Mouse (Mus musculus) heart, postnatal 25 days (tissue): ENCODE measurements around the gene Slco1c1. TPM values are rescaled to one million over a fixed set of nuclear protein-coding genes. Genes with fewer than 3 reads are reported as not detected.

Source experiments
- DNase-seq: peaks from one replicate; pipeline ENCODE4 v3.0.0; 2022; ENCODE audit warnings: low spot score
- intact Hi-C: fragments of 180-260 bp; cut with DNase I; formaldehyde crosslinking; loops from one replicate; pipeline ENCODE4 v1.15.1; 2025
- total RNA-seq, 2 experiments: library from RNA; stranded (reverse); gene quantifications; 2 replicates each; pipeline ENCODE4 v1.2.3; 2021

Gene Slco1c1
- under 1 TPM; 0.36 to 0.67 TPM for total RNA-seq

DNA sequence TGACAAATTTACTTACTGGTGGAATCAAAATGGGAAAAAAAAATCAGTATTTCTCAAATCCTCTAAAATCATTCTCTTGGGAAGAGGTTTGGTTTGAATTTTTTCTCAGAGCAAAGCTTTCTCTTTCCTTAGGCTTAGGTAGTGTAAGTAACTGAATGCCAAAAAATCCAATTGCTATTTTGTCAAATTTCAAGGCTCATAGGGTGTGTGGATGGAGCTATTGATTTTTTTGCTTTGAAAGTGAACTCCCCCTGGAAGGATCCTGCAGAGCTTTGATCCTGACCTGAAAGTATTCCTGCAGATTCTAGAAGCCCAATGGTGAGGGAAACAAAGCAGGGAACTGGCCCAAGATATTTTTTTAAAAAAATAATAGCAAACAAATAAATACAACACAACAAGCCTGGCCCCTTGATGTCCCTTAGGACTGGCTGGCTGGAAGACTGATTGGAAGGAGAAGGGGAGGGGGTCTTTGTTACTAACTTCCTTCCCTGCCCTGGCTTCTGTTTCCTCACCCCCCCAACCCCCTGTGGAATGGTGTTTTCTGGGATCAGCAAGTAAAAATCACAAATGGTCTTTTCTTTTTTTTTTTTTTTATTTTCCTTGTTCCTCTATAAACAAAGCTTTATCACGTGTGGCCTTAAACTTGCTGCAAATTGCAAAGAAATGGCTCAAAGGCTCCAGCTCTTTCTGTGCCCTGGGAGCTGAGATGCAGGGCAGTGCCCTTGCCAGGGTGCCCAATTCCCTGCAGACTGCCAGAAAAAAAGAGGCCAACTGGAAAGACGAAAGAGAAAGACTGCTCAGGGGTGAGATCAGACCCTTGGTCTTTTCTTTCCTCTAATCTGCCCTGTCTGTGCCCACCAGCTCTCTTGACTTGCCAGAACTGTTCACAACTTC lies at the start of gene Slco1c1:
Gene Slco1c1 (plus strand): TSS at position 622 of the 894 bp plus-strand sequence.
- intact Hi-C loops: no loop called here
- DNase-seq: no peak

DNA sequence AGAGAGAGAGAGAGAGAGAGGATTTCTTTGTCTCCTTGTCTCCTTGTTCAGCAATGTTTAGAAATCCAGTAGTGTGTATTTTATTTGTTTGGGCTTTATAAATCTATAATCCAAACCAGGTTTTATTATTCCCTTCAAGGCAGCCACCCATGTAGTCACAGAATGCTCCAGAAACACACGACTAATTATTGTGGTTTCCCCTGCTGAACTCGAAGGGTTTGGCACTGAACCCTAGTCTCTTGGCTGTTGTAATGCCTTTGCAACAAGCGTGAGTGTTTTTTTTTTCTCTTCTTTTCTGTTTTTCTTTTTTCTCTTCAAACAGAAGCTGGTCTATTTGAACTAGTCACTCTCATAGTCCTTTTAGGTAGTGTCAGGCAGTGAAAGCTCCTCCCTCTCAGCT lies 49.5 kb upstream of the Slco1c1 start:
- intact Hi-C loops: no loop called here
- DNase-seq: no peak

DNA sequence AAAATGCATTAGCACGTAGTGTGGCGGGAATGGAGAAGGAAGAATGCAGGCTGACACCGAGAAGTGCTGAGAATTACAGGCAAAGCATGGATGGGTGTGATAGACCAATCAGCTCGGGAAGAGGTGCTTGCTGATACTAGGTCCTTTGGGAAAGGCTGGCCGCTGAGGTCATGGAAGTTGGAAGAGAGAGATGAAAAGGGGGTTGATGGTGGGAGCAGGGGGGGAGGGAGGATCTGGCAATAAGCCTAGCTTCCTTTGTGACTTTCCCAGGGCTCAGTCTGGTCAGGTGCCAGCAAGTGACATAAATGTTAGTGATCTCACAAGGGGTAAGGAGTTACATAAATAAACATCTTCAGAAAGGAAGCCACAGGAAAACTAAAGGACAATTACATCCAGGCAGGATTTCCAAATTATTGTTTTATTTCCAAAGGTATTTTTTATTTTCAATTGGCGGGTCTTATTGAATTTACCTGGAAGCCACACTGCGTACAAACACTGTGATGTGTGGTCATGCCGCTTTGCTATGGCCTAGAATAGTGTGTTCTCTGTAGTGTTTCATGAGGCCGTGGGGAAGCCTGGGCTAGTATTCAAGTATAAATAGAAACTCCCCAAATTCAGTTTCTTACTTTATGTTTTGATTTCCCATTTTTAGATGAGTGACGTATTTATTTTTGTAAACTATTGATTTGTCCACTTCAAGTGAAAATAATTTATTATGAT lies 38.7 kb upstream of the Slco1c1 start:
- intact Hi-C loops: loop anchor here (5.0 to 10.0 kb wide), 3 partner anchors 87 to 1029 kb away; no protein-coding TSS in a partner anchor
- DNase-seq: no peak

DNA sequence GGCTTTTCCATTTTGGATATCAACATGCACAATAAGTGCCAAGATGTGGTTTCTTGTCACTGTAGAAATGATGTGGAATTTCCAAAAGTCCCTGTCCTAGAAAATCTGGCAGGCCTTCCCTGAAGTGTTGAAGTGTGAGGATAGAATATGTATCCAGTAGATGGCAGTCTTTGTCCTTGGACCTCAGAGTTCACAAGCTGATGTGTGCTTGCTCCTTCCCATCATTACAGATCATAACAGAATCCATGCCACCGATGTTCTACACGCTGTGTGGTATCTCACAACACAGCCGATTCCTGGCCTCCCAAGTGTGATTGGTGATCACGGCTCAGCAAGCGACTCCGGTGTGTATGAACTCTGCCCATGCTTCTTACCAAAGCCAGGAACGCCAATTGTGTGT lies 36.9 kb upstream of the Slco1c1 start:
- intact Hi-C loops: loop anchor here (5.0 to 10.0 kb wide), 3 partner anchors 85 to 1028 kb away; no protein-coding TSS in a partner anchor
- DNase-seq: no peak

DNA sequence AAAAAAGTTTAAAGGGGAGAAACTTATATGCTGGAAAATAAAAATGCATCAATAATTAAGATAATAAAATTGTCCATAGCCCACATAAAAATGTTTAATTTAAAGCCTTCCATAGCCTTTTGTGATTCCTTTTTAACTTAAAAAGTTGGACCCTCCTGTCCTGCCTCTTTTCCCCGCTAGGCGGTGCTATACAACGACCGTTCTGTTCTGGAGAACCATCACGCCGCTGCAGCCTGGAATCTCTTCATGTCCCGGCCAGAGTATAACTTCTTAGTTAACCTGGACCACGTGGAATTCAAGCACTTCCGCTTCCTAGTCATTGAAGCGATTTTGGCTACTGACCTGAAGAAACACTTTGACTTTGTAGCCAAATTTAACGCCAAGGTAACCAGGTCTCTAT lies 35.5 kb upstream of the Slco1c1 start:
- intact Hi-C loops: loop anchor here (5.0 to 10.0 kb wide), 3 partner anchors 84 to 1026 kb away; no protein-coding TSS in a partner anchor
- no peak for DNase-seq

DNA sequence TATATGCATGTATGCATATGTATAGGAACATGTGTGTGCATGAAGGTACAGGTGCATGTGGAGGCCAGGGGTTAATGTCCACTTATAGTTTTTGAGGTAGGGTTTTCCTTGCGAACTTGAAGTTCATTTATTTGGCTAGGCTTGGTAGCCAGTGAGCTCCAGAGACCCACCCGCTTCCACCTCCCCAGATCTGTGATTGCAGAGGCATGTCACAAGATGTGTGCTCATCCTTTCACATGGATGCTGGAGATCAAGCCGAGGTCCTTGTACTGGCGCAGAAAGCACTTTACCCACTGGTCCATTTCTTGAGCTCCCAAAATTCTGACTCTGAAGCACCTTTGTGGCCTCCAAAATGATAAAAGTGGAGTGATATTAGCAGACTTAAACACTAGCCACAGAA lies 29.3 kb upstream of the Slco1c1 start:
- DNase-seq: no peak
- intact Hi-C loops: no loop called here

DNA sequence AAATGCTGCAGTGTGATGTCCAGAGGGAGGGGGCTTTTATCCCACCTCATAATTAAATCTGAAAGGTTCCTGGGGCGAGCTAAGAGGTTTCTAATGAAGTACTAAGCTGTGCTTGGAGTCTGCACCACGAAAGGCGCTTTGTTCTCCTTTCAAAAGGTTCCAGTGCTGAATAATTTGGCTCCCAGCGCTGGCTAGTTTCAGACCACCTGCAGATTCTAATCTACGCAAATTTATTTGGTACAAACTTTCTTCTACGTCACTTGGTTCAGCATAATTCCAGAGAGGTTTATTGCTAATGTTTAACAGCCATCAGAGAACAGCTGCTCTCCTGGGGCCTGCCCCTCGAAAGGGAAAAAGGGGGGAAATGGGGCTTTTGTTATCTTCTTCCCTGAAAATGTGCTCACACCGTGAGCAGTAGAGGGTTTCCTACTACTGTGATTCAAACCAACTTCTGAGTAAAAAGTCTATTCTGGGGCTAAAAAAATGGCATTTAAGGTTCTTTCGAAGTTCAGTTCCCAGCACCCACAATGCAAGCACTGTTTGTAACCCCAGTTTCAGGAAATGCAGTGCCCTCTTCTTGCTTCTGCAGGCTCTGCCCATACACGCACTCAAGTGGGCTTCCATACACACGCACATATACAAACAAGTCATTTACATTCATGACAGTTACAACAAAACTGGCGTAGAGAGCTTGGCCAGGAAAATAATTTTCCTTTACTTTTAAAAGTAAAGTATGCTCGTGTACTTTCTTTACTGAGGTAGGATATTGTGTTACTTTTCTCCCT lies 28.3 kb upstream of the Slco1c1 start:
- intact Hi-C loops: no loop called here
- no peak for DNase-seq

DNA sequence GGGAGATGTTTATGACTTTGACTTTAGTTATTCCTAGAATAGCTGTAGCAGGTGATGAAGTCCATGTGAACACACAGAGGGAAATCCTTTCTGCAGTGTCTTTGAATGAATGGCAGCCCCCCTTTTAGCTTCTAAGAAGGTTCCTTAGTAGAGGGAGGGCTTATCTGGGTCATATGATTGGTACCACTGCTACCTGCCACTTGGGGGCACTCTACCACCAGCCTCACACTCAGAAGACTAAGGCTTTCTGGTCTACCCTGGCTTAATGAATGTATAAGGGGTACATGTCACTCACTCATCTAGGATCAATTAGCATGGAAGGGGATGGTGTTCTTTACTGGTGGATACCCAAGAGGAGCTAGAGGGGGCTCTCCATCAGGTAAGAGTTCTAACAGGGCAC lies 24.7 kb upstream of the Slco1c1 start:
- intact Hi-C loops: no loop called here
- DNase-seq: no peak

DNA sequence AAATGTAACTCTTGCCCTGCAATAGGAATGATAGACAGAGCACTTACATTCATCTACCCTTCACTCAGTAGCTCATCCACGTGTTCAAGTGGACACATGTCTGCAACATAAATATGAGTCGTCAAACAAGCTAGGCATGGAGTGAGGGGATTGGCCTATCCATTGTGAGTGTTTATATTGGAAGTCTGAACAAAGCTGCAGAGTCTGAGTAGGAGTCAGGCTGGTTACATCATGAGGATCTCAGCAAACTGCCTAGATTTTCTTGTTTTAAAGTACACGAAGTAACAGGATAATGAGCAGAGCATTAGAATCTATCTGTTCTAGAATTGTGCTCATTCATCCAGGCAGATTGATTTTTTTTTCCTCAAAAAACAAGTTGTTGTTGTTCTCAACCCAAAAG lies 23.0 kb upstream of the Slco1c1 start:
- intact Hi-C loops: no loop called here
- no peak for DNase-seq

DNA sequence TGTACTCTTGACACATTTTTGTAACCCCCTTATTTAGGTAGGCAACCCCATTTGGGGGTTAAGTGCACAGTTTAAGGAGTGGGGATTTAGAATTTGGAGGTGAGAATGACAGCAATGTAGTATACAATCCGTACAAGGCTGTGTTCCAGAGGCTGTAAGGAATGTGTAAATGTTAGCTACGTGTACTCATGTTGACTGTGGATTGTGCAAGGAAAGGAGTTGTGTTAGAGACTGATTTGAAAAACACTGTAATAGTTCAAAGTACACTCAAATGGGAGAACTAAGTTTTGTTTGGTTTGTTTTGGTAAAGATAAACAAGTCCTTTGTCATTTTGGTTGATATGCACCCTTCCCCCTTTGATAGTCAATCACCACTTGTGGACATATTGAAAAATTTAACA lies 1.6 kb upstream of the Slco1c1 start:
- no peak for DNase-seq
- intact Hi-C loops: no loop called here

DNA sequence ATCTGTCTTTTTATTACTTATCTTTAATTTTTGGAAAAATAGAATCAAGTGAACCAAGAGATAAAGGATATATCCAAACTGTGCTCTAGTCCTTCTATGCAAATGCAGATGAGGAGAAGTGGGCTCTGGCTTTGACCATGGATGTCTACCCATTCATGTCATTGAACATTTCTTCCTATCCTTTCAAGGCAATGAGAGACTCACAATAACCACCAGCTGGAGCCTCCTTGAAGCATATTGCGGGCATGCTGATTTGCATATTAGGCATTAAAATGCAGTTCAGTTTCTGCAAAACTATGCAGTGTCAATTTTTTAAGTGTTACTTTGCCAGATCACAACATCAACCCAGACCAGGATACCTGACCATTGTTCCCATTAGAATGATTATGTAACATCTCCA lies 1.6 kb downstream of the Slco1c1 start:
- no peak for DNase-seq
- intact Hi-C loops: no loop called here

DNA sequence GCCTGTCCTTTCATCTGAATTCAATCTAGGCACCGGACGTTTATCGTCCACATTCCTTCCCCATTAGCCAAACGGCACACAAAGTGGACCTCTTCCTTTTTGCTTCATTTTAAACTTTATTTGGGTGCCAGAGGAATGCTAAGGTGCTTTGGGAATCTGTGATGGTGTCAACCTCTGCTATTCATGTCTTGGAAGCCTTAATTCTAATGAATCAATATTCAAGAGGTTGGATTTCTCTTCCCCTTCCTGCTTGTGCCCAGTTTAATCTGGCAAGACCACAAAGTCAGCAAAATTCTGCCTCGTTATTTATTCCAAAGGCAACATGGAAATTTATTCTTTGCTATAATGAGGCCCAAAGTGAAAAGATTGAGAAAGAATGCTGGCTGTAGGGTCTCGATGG lies 6.7 kb downstream of the Slco1c1 start:
- intact Hi-C loops: no loop called here

DNA sequence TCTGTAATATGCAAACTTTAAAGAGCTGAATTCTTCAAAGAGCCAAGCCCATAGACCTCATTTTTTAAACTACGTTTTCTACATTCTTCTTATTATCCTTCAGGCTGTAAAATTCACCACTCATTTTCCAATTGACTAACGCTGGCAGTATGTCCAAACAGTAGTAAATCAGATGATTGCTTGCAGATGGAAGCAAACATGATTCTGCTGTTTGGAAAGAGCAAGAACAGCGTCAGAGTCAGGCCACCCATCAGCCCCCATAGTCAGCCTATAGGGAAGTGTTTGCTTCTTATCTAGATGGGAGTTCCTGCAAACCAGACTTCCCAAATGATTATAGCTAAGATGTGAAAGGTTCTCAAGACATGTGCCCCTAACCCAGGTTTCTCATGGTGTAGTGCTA lies 13.1 kb downstream of the Slco1c1 start:
- no peak for DNase-seq
- intact Hi-C loops: no loop called here

More for the DNA sequence above, 6.7 kb downstream of the Slco1c1 start:
- no peak for DNase-seq

DNA sequence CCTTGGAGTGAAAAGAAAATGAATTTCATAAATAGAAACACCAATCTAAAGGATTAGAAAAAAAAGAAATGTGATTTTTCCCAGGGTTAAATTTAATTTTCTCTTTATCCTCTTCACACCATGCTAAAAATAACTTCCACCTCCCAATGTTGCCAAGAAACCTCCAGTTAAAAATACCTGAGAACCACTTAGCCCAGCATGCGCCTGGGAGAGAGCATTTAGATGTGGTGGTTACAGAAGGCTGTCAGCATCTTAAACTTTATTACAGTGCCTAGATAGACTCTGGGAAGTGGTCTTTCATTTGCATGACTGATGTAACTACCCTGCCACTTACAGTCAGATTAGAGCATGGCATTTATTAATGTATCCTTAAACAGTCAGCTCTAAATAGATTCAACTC lies 17.0 kb downstream of the Slco1c1 start:
- intact Hi-C loops: no loop called here
- DNase-seq: no peak

DNA sequence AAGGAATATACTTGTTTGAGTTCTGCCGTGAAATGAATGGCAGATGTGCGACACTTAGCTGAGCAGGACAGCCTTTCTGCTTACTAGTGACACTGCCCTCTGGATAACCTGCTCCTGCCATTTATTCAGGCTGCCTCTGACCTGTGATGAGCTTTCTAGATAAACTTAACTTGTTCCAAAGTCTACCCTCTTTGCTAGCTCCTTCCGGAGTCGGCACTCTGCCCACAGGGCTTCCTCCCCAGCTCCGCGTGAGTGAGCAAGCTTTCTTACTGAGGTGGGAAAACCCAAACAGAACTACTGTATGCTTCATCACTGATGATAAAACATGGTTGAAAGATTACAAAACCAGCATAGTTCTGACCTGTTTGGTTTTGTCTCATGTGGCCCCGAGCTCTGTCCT lies 19.2 kb downstream of the Slco1c1 start:
- DNase-seq: no peak
- intact Hi-C loops: no loop called here

DNA sequence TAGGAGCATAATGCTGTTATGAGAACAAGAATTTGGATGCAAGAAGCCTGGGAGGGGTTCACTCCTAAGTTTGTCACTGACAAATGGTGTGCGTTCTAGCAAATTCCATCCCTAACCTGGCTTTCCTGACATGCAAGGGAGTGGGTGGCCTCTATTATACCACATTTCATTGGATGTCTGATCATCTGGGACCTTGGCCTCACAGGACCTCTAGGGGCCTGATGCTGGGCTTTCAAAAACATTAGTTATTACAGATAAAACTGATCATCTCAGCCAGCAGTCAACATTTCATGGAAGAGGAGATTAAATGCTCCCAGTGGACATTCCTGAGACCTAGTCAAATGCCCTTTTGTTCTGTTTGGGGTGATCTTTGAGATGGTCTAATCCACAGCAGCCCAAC lies 34.0 kb downstream of the Slco1c1 start:
- DNase-seq: no peak
- intact Hi-C loops: no loop called here

DNA sequence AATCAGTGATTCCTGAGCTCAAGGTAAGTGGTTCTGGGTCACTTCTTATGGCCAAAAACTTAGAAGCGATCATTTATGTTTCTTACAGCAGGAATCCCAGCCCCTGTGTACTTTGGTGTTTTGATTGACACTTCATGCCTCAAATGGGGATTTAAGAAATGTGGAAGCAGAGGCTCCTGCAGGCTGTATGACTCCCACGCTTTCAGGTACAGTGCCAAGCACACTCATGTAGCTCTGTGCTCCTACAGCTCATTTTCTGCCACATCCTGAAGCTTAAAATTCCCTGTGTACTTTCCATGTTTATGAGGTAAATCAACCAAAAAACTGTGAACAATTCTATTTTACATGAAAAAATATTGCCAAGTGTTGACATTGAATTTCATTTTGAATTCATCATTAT lies 43.2 kb downstream of the Slco1c1 start:
- intact Hi-C loops: no loop called here
- DNase-seq: no peak

DNA sequence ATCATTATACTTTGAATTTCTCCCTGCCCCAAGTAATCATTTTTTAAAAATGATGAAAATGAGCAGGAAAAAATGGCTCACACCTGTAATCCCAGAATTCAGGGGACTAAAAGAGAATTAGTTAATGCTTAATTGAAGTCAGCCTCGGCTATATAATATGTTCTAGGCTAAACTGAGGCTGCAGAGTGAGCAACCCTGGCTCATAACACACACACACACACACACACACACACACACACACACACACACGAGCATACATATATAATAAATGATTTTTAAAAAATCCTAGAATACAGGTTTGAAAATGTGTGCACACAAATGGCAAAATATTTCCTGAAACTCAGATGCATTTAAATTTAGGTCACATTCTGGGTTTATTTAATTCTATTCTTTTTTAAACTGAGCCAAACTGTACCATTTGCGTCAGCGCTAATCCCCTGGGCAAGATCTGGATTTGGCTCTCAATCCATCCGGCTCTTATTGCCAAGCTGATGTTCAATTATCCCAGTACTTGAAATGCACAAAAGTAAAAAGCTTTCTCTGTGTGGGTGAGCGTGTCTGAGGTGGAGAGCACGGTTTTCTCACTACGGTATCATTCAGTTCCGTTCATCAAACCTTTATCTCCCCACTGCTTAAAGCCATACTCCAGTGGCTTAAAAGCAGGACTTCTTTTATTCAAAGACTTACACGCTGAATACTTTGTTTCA lies 43.8 kb downstream of the Slco1c1 start:
- intact Hi-C loops: no loop called here
- DNase-seq: no peak

DNA sequence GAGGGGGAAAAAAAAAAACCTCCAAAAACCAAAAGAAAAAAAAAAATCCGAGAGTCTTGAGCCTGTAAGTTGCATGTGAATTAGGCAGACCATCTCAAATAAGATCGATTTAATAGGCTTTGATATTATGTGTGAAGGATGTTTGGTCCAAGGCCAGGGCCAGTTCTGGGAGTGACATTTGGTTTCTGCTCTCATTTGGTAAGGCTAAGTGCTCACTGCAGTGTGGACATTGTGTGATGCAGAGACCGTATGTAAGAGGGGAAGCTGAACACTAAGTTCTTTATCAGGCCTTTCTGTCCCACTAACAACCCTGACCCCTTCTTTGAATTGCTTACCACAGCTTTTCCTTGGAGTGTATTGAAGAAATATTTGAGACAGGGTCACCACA lies 44.4 kb downstream of the Slco1c1 start:
- DNase-seq: no peak
- intact Hi-C loops: no loop called here
